Mouse (Mus musculus) A20 (cell line): ENCODE data around the gene Ankra2.
A peak's percentile ranks its signal among the peaks of the same experiment; 100 is the strongest.

Source experiments
- DNase-seq: peaks from one replicate; pipeline ENCODE4 v3.0.0-alpha.2; 2011; ENCODE audit warnings: low read depth, low spot score

Ankra2 gene

GRCm38 (mm10) chr13:98296072-98296471, 33.2 kb downstream of the Ankra2 start:
- no peak for DNase-seq

- DNase-seq = peak; percentile 34
Measured at GRCm38 (mm10) chr13:98297883-98298482, 35.1 kb downstream of the Ankra2 start.

GRCm38 (mm10) chr13:98298833-98299758, 36.2 kb downstream of the Ankra2 start:
- peak; percentile 66 for DNase-seq

GRCm38 (mm10) chr13:98305257-98305656, 42.4 kb downstream of the Ankra2 start:
- DNase-seq = no peak

- no peak for DNase-seq
Measured at GRCm38 (mm10) chr13:98306393-98306792, 43.5 kb downstream of the Ankra2 start.

- no peak for DNase-seq
Measured at GRCm38 (mm10) chr13:98306852-98307475, 44.1 kb downstream of the Ankra2 start.

- no peak for DNase-seq
Measured at GRCm38 (mm10) chr13:98308004-98308403, 45.1 kb downstream of the Ankra2 start.

- DNase-seq = no peak
Measured at GRCm38 (mm10) chr13:98308724-98309123, 45.9 kb downstream of the Ankra2 start.

- DNase-seq = no peak
Measured at GRCm38 (mm10) chr13:98311597-98311996, 48.7 kb downstream of the Ankra2 start.

- DNase-seq = no peak
Measured at GRCm38 (mm10) chr13:98313631-98314030, 50.8 kb downstream of the Ankra2 start.

- no peak for DNase-seq
Measured at GRCm38 (mm10) chr13:98315124-98315523, 52.2 kb downstream of the Ankra2 start.

- DNase-seq = no peak
Measured at GRCm38 (mm10) chr13:98316140-98316479, 53.2 kb downstream of the Ankra2 start.

- peak; percentile 95 for DNase-seq
Measured at GRCm38 (mm10) chr13:98316480-98317245, 53.8 kb downstream of the Ankra2 start, which contains the start of gene Btf3. Gene Btf3, minus strand, starts transcription at chr13:98317006.

GRCm38 (mm10) chr13:98317246-98317677, 54.4 kb downstream of the Ankra2 start:
- no peak for DNase-seq

- no peak for DNase-seq
Measured at GRCm38 (mm10) chr13:98317911-98318310, 55.0 kb downstream of the Ankra2 start.
